Mouse (Mus musculus): ENCODE results near the gene Zfhx2.

GRCm38 (mm10) chr14:55113351-55113974 is 21.3 kb upstream of the Zfhx2 start:
- TF ChIP-seq CTCF (IDR thresholded peaks at IDR 0.05; ENCODE audit: borderline replicate concordance, control insufficient read depth, extremely low read depth, insufficient read depth, low read length, poor library complexity) (no peak), POLR2A (IDR thresholded peaks at IDR 0.05; ENCODE audit: control insufficient read depth, extremely low read depth, insufficient read depth, low read length, poor library complexity) (no peak)
